Mouse (Mus musculus): Measurements from ENCODE around the gene Trim17.

DNA sequence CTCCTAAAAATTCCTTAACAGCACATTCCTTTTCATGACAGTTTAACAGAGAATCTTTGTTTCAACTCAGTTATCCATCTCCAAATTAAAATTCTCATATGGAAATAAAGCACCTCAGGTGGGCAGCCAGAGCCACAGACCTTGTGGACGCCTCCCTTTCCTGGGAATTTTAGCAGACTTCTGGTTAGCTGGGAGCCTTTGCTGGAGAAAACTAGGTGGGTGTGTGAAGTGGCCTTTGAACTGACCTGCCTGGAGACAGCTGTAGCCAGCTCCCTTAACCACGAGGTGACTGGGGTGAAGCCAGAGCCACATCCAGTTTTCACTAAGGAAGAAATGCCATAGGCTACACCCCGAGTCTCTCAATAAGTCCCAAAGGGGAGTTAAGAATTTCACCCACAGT lies 24.8 kb upstream of the Trim17 start:
- no peak for TF ChIP-seq CTCF (IDR thresholded peaks at IDR 0.05)
- no peak for TF ChIP-seq EP300 (IDR thresholded peaks at IDR 0.05)

Measured in lung, postnatal 0 days (tissue).